Mouse (Mus musculus): ENCODE data around the gene Rgs17. TPM values are rescaled to one million over a fixed set of nuclear protein-coding genes. Genes with fewer than 3 reads are reported as not detected.

Rgs17 gene
- 28.1 and 37.8 TPM in 2 replicates for polyA plus RNA-seq (2021; fragmentation: Nextera tagmentation)
- long read RNA-seq, experiment 1, full-length matches to known transcripts, result 49 of 60 reads
- long read RNA-seq, experiment 1, partial matches to known transcripts, result 0 of 60 reads
- long read RNA-seq, experiment 1, other reads (novel, unspliced or antisense), result 11 of 60 reads
- long read RNA-seq, experiment 2, full-length matches to known transcripts, result 77 of 108 reads
- long read RNA-seq, experiment 2, partial matches to known transcripts, result 1 of 108 reads
- long read RNA-seq, experiment 2, other reads (novel, unspliced or antisense), result 30 of 108 reads

DNA sequence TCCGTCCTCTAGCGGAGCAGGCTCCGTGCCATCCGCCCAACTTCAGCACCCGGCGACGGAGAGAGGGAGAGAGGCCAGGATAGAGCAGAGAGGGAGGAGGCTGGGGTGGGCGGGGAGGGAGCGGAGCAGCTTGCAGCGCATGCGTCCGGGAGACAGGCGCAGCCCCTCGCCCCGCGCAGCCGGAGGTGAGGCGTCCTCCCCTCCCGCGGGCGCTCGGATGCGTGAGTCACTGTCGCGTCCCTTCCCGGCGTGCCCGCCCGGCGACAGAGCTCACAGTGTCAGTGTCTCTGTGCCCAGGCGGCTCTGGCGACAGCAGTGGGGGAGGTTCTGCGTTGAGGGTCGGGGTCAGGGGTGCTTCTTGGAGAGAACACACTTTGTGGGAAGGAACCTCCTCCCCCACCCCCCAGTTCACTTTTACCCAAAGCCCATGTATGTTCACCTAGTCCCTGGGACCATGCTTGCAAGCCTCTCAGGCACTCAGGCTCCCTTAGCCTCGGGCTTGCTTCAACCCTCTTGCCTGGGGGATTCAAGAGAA is at the start of gene Rgs17:
TSS of gene Rgs17 (minus strand) at position 107 of the 535 bp plus-strand sequence.

DNA sequence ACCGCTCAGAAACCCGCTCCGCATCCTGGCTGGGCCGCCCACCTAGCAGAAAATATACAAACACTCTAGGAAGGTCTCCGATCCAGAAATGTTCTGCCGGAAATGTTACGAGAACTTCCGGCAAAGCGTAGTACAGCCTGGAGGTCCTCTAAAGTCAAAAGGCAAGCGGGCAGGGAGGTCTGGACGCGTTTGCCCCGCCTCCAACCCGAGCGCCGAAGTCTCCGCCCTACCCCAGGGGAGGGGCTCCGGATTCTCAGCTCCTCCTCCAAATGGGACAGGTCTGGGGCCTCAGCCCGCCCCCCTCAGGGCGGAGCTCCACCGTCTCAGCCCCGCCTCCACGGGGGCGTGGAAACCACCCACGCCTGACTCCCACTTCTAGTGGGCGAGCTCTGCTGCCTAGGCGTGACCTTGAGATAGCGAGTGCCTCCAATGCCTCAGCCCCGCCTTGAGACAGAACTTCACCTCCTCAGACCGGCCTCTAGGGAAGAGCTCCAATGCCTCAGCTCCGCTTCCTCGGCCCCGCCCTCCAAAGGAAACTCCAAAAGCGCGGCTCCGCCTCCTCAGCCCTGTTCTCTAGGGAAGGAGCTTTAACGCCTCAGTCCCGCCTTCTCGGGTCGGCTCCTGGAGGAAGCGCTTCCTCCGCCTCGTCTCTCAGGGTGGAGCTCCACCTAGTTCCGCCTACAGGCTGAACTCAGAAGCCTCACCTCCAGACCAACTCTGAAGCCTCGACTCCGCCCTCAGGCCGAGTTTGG is 98.3 kb downstream of the Rgs17 start, which contains the start of gene Mtrf1l:
TSS of gene Mtrf1l (minus strand) at position 171 of the 752 bp plus-strand sequence.

DNA sequence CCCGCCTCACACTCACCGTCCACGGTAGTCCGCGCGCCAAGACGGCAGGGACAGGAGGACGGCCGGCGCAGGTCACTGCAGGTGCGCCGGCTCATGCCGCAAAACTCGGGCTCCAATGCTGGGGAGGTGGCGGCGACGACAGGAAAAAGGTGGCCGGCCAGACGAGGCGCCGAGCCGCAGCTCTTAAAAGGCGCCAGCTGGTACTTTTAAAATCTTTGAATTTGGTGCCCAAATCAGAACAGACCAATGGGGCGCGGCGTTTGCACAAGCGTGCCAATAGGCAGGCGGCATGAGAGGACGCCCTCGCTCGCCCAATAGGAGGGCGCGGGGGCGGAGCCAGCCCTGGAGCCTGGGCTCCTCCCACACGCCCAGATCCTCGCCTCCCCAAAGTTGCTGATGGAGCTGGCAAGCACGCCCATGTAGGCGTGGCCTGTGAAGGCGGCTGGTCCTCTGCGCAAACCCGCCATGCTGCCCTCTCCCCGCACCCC is 116.9 kb downstream of the Rgs17 start, which contains the start of gene Fbxo5:
TSS of gene Fbxo5 (minus strand) at position 358 of the 488 bp plus-strand sequence.

Other genes starting within 250 kb of the Rgs17 start
- gene Fbxo5, start 116.8 kb downstream of the Rgs17 start, polyA plus RNA-seq (2021; fragmentation: Nextera tagmentation), result 0.39 and 0.58 TPM in 2 replicates
- gene Mtrf1l, start 98.5 kb downstream of the Rgs17 start, polyA plus RNA-seq (2021; fragmentation: Nextera tagmentation), result 5.3 and 5.9 TPM in 2 replicates